Mouse (Mus musculus) heart, embryonic 10.5 days (tissue): ENCODE data around the gene Olfr561. TPM values are rescaled to one million over a fixed set of nuclear protein-coding genes. Genes with fewer than 3 reads are reported as not detected.

ENCODE experiments used
- DNase-seq: peaks from one replicate; pipeline ENCODE4 v3.0.0-alpha.2; 2017; ENCODE audit warnings: low spot score
- H3K27ac ChIP-seq: fragments of 300-500 bp; sonication (generic); 2 replicates; pipeline ENCODE4 v1.5.1; 2016; ENCODE audit warnings: mild to moderate bottlenecking
- H3K27me3 ChIP-seq: fragments of 300-500 bp; sonication (generic); 2 replicates; pipeline ENCODE4 v1.6.1; 2016; ENCODE audit warnings: mild to moderate bottlenecking; ENCODE audit not compliant: poor library complexity, insufficient read depth, severe bottlenecking
- H3K36me3 ChIP-seq: fragments of 300-500 bp; sonication (generic); 2 replicates; pipeline ENCODE4 v1.6.1; 2016; ENCODE audit warnings: mild to moderate bottlenecking, moderate library complexity
- H3K4me1 ChIP-seq: fragments of 300-500 bp; sonication (generic); 2 replicates; pipeline ENCODE4 v1.6.1; 2016; ENCODE audit warnings: mild to moderate bottlenecking
- H3K4me3 ChIP-seq: fragments of 300-500 bp; sonication (generic); 2 replicates; pipeline ENCODE4 v1.5.1; 2016; ENCODE audit warnings: mild to moderate bottlenecking, moderate library complexity
- H3K9me3 ChIP-seq: fragments of 300-500 bp; sonication (generic); 2 replicates; pipeline ENCODE4 v1.6.1; 2016; ENCODE audit warnings: mild to moderate bottlenecking, moderate library complexity
- WGBS: fragments of 180-500 bp; shearing (Covaris S2); methylation state at CpG from one replicate; pipeline ENCODE4 v1.1.7; 2016; 5-methylcytosine and 5-hydroxymethylcytosine counted together
- polyA plus RNA-seq: library from polyadenylated mRNA; unstranded; fragments of >200 nt; fragmentation: Nextera tagmentation; extraction: Ambion mirVana; gene quantifications from 2 replicates; pipeline ENCODE4 v1.2.1, GENCODE M21; 2016

Gene Olfr561
- not detected in 2 replicates for polyA plus RNA-seq

DNA sequence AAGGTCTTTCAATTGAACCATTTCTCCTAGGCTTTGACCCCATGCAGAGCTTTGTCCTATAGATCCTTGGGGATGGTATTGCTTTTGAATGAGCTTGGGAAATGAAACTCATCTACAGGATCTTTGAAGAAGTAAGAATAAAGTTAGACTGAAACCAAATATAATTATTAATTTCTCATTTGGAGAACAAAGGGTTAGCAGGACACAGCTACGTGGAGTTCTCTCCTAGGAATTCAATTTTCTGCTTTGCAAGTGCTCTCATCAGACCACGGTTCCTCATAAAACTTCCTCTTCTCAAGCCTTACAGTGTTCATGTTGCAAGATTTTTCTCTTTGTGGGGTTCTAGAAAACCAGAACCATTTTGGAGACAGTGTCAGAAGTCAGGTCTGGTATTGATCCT, at the start of gene Olfr561:
Gene Olfr561, plus strand, starts transcription at position 301 of the 400 bp plus-strand sequence.
- no peak within 1 kb of the TSS for H3K27ac ChIP-seq
- DNase-seq = no peak
- no peaks in the 10 kb centered on the region for H3K27me3 ChIP-seq
- H3K4me1 ChIP-seq = no peaks in the 10 kb centered on the region
- no peaks in the 10 kb centered on the region for H3K36me3 ChIP-seq
- WGBS = 77% methylated on average over 2 of the region's 2 CpGs
- H3K9me3 ChIP-seq = no peaks in the 10 kb centered on the region
- H3K4me3 ChIP-seq = no peak within 1 kb of the TSS

DNA sequence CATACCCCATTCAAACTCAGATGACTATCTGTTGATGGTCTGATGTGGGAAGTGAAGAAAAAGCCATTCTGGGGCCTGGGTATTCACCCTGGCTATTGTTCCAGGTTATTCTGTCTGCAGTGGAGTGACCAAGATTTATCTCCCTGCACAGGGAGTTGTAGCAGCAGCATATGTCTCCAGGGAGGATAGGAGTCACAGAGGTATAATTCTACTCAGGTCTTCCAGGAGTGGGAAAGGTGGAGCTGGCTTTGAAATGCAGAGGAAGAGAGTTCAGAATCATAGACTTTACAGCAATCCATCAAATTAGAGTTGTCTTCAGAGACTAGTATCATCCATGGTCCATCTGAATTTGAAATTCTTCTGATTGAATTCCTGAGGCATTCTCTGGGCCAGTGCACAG, 43.6 kb upstream of the Olfr561 start, which contains the start of gene Olfr559:
Gene Olfr559, minus strand, starts transcription at position 101 of the 400 bp plus-strand sequence.
- no peaks in the 10 kb centered on the region for H3K9me3 ChIP-seq
- H3K36me3 ChIP-seq = no peaks in the 10 kb centered on the region
- H3K27ac ChIP-seq = no peak within 1 kb of the TSS
- DNase-seq = no peak
- H3K27me3 ChIP-seq = no peaks in the 10 kb centered on the region
- H3K4me1 ChIP-seq = no peaks in the 10 kb centered on the region
- H3K4me3 ChIP-seq = no peak within 1 kb of the TSS

DNA sequence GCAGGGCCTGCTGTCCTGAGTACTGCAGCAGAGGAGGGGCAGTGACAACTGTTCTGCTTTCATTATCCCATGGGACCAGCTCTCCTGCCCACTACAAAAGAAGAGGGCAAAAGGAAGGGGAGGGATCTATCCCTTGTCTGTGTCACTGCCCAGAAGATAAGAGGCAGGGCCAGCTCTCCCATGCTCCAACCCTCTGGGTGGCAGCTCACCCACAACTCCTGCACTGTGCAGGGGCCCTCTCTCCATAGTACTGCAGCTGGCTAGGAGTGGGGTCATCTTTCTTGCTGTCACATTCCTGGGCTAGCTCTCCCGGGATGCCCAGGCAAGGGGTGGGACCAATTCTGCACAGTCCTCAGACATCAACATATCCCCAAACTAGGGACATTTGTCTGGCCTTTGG, 37.2 kb upstream of the Olfr561 start:
- no peak overlapping the region for H3K4me3 ChIP-seq
- no peak overlapping the region for H3K27ac ChIP-seq
- H3K36me3 ChIP-seq = no peaks in the 10 kb centered on the region
- DNase-seq = no peak
- H3K4me1 ChIP-seq = no peaks in the 10 kb centered on the region
- H3K27me3 ChIP-seq = no peaks in the 10 kb centered on the region
- no peaks in the 10 kb centered on the region for H3K9me3 ChIP-seq
- 31% methylated on average over 1 of the region's 1 CpGs for WGBS

DNA sequence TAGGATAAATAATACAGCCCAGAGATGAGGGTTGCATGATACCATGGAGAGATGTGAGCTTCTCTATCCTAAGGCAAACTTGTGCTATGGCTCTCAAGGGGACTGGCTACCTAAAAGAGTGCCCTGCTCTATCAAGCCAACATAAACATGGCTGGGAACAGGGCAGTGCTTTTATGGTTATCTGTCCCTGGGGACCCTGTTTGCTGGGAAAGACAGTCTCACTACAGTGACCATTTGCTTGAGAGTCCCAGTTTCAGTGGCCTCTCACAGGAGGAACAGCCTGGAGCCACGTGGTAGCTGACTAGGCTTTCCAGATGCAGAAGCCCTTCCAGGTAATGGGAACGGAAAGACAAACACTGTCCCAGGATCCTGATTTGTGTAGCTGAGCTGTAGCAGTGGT, 33.3 kb upstream of the Olfr561 start:
- no peaks in the 10 kb centered on the region for H3K9me3 ChIP-seq
- no peak overlapping the region for H3K27ac ChIP-seq
- H3K4me3 ChIP-seq = no peak overlapping the region
- no peaks in the 10 kb centered on the region for H3K4me1 ChIP-seq
- no peaks in the 10 kb centered on the region for H3K27me3 ChIP-seq
- no peak for DNase-seq
- whole genome bisulfite sequencing = 41% methylated on average over 2 of the region's 2 CpGs
- H3K36me3 ChIP-seq = no peaks in the 10 kb centered on the region

DNA sequence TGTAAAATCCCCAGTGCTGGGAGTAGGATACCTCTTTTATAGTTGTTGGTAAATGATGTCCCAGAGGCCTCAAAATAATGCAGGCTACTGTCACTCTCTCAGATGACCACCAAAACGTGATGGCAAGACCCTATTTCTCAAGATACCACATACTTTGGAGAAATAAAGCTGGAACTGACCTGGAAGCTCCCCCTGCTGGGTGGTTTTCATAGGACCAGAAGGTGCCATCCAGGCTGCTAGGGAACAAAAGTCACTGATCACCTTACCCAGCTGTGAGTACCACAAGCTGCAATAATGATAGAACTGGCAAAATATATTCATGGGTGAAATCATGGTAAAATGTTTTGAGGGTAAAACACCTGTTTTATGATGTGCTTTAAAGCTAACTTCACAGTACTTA, 18.9 kb upstream of the Olfr561 start:
- no peaks in the 10 kb centered on the region for H3K9me3 ChIP-seq
- no peaks in the 10 kb centered on the region for H3K4me1 ChIP-seq
- no peaks in the 10 kb centered on the region for H3K27me3 ChIP-seq
- no peak for DNase-seq
- WGBS = 27% methylated on average over 1 of the region's 1 CpGs
- H3K36me3 ChIP-seq = no peaks in the 10 kb centered on the region
- no peak overlapping the region for H3K27ac ChIP-seq
- no peak overlapping the region for H3K4me3 ChIP-seq

DNA sequence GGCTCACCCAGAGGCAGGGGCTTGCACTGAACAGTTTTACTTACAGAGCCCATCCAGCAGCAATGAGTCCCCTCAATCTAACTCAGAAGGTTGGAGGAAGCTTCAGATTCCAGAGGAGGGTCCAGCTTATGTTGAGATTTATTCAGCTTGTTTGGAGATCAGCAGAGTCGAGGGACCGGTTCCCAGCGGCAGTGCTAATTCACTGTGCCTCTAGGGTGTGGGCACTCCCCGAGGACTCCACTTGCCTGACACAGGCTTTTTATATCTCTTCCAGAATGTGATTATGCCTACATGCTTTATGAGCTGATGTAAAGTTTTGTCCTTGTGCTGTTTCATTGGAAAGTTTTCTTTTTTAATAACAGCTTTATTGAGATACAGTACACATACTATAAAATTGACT, 11.8 kb upstream of the Olfr561 start, which contains the start of the genes Olfr560 and Olfr78:
Gene Olfr560, minus strand, starts transcription at position 101 of the 400 bp plus-strand sequence.
Gene Olfr78, minus strand, starts transcription at position 206 of the 400 bp plus-strand sequence.
- Histone ChIP-seq H3K27ac (no peak within 1 kb of the TSS), H3K4me3 (no peak within 1 kb of the TSS), H3K4me1 (no peaks in the 10 kb centered on the region), H3K36me3 (no peaks in the 10 kb centered on the region), H3K27me3 (no peaks in the 10 kb centered on the region), H3K9me3 (no peaks in the 10 kb centered on the region)
- no peak for DNase-seq
- WGBS = 71% methylated on average over 4 of the region's 4 CpGs

DNA sequence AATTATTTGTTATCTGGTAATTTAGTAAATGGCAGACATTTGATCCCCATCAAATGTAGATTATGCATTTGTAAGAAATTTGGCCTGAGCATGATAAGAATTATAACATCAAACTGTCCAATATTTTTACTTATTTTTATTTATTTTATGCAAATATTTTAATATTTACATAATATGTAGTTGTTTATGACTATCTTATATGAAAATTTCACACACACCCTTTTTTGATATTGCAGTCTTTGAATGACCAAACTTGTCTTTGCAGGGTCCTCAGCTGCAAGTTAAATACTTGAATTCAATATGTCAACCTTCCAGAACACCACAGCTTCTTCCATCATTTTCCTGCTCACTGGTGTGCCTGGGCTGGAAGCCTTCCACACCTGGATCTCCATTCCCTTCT, 32.2 kb downstream of the Olfr561 start, which contains the start of gene Olfr564:
Gene Olfr564, plus strand, starts transcription at position 301 of the 400 bp plus-strand sequence.
- H3K4me3 ChIP-seq = no peak within 1 kb of the TSS
- H3K36me3 ChIP-seq = no peaks in the 10 kb centered on the region
- H3K27me3 ChIP-seq = no peaks in the 10 kb centered on the region
- H3K27ac ChIP-seq = no peak within 1 kb of the TSS
- DNase-seq = no peak
- H3K4me1 ChIP-seq = no peaks in the 10 kb centered on the region
- no peaks in the 10 kb centered on the region for H3K9me3 ChIP-seq

Other genes starting within 250 kb of the Olfr561 start
- not detected in 2 replicates for gene Olfr547, start 236.5 kb upstream of the Olfr561 start, polyA plus RNA-seq
- not detected in 2 replicates for gene Olfr548-ps1, start 230.3 kb upstream of the Olfr561 start, polyA plus RNA-seq
- gene Olfr549, start 221.4 kb upstream of the Olfr561 start, polyA plus RNA-seq = not detected in 2 replicates
- gene Trim21, start 205.7 kb upstream of the Olfr561 start, polyA plus RNA-seq = 0.47 and 0.65 TPM in 2 replicates
- not detected in 2 replicates for gene Olfr550, start 199.8 kb upstream of the Olfr561 start, polyA plus RNA-seq
- gene Olfr551, start 179.3 kb upstream of the Olfr561 start, polyA plus RNA-seq = not detected in 2 replicates
- gene Olfr552, start 173.5 kb upstream of the Olfr561 start, polyA plus RNA-seq = not detected in 2 replicates
- not detected in 2 replicates for gene Olfr553, start 153.0 kb upstream of the Olfr561 start, polyA plus RNA-seq
- gene Olfr554, start 132.8 kb upstream of the Olfr561 start, polyA plus RNA-seq = not detected in 2 replicates
- not detected in 2 replicates for gene Olfr555, start 112.4 kb upstream of the Olfr561 start, polyA plus RNA-seq
- gene Olfr556, start 106.3 kb upstream of the Olfr561 start, polyA plus RNA-seq = not detected in 2 replicates
- gene Trim68, start 83.9 kb upstream of the Olfr561 start, polyA plus RNA-seq = 14.6 and 16.2 TPM in 2 replicates
- gene Olfr557, start 75.3 kb upstream of the Olfr561 start, polyA plus RNA-seq = not detected in 2 replicates
- not detected in 2 replicates for gene Olfr558, start 69.0 kb upstream of the Olfr561 start, polyA plus RNA-seq
- not detected in 2 replicates for gene Olfr33, start 52.2 kb upstream of the Olfr561 start, polyA plus RNA-seq
- gene Olfr559, start 43.7 kb upstream of the Olfr561 start, polyA plus RNA-seq = not detected in 2 replicates
- not detected in 2 replicates for gene Olfr560, start 11.9 kb upstream of the Olfr561 start, polyA plus RNA-seq
- gene Olfr78, start 11.8 kb upstream of the Olfr561 start, polyA plus RNA-seq = not detected in 2 replicates
- not detected in 2 replicates for gene Olfr564, start 32.3 kb downstream of the Olfr561 start, polyA plus RNA-seq
- not detected in 2 replicates for gene Olfr566, start 87.5 kb downstream of the Olfr561 start, polyA plus RNA-seq
- not detected in 2 replicates for gene Olfr568, start 105.9 kb downstream of the Olfr561 start, polyA plus RNA-seq
- gene Olfr569, start 119.7 kb downstream of the Olfr561 start, polyA plus RNA-seq = not detected in 2 replicates
- not detected in 2 replicates for gene Olfr570, start 123.4 kb downstream of the Olfr561 start, polyA plus RNA-seq
- not detected in 2 replicates for gene Olfr571, start 146.3 kb downstream of the Olfr561 start, polyA plus RNA-seq
- gene Olfr572, start 153.2 kb downstream of the Olfr561 start, polyA plus RNA-seq = not detected in 2 replicates
- gene Olfr573-ps1, start 171.4 kb downstream of the Olfr561 start, polyA plus RNA-seq = not detected in 2 replicates
- gene Olfr574, start 177.2 kb downstream of the Olfr561 start, polyA plus RNA-seq = not detected in 2 replicates
- not detected in 2 replicates for gene Olfr575, start 187.6 kb downstream of the Olfr561 start, polyA plus RNA-seq
- not detected in 2 replicates for gene Olfr576, start 191.4 kb downstream of the Olfr561 start, polyA plus RNA-seq
- gene Olfr577, start 204.7 kb downstream of the Olfr561 start, polyA plus RNA-seq = not detected in 2 replicates
- not detected in 2 replicates for gene Olfr578, start 218.1 kb downstream of the Olfr561 start, polyA plus RNA-seq